Mouse (Mus musculus) bone marrow, adult 2 months (tissue): ENCODE measurements around the gene Larp1. TPM values are rescaled to one million over a fixed set of nuclear protein-coding genes. Genes with fewer than 3 reads are reported as not detected.

Source experiments
- H3K27ac ChIP-seq: fragments of 200-500 bp; 2 replicates; pipeline ENCODE4 v1.5.1; 2012; ENCODE audit warnings: low read depth, mild to moderate bottlenecking, control low read depth, inconsistent platforms, low read length; ENCODE audit not compliant: control insufficient read depth, poor library complexity, insufficient read depth
- H3K4me1 ChIP-seq: fragments of 200-500 bp; 2 replicates; pipeline ENCODE4 v1.6.1; 2011; ENCODE audit warnings: low read length; ENCODE audit not compliant: control insufficient read depth, insufficient read depth
- H3K4me3 ChIP-seq: fragments of 200-500 bp; replicated peaks from 2 replicates; pipeline ENCODE3; 2011; ENCODE audit warnings: mild to moderate bottlenecking, low read depth, low read length, control low read depth; ENCODE audit not compliant: control insufficient read depth
- CTCF ChIP-seq: fragments of 200-500 bp; IDR thresholded peaks from 2 replicates; pipeline ENCODE4 v1.5.1; 2011; ENCODE audit warnings: low read length, control low read depth; ENCODE audit not compliant: control insufficient read depth, insufficient read depth
- POLR2A ChIP-seq: fragments of 200-500 bp; IDR thresholded peaks from 2 replicates; pipeline ENCODE4 v1.6.1; 2011; ENCODE audit warnings: low read depth, mild to moderate bottlenecking, control low read depth, low read length, borderline replicate concordance; ENCODE audit not compliant: control insufficient read depth
- WGBS: fragments of 180-500 bp; shearing (Covaris S2); methylation state at CpG from one replicate; pipeline ENCODE4 v1.1.7; 2018; 5-methylcytosine and 5-hydroxymethylcytosine counted together
- polyA plus RNA-seq: library from polyadenylated mRNA; stranded (reverse); fragments of >200 nt; gene quantifications from 2 replicates; pipeline ENCODE4 v1.2.4, GENCODE M21; 2011; ENCODE audit warnings: low replicate concordance; ENCODE audit not compliant: missing spikeins, insufficient read depth, insufficient read length

The Larp1 gene
- polyA plus RNA-seq, 1 experiment, result 28.2 TPM

DNA sequence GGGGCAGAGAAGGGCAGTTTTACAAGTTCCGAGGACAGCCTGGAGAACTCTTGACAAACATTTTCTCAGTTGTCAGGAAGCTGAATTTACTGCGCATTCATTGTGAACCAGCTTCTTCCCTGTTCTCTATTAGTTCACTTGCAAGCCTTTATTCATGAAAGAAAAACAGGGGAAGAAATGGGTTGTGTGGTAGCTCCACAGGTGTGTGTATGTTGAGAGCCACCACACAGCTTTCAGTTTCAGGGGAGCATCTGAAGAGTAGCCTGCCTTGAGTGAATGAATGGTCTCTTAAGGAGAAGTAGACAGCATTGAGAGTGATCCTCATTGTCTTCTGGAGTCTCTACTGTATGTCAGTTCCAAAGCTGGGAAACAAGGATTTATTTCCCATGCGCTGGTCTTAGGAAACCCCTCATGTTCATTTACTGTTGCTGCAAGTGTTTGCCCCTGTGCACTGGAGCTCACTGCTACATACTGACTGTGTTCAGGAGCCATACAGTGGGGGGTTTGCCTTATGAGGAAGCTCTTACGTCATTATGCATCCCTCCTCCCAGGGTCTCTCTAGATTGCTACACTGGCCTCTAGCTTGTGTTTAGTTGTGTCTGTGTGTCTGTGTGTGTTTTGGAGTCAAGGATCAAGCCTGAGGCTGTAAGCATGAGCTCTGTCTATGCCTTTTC, 98.9 kb downstream of the Larp1 start:
- Histone ChIP-seq H3K4me1 (peaks cover 5% of the 10 kb centered on the region; the same call in 1 of the 2 replicates), H3K4me3 (no peak overlapping the region), H3K27ac (no peak overlapping the region)
- WGBS, result 52% methylated on average over 4 of the region's 4 CpGs
- TF ChIP-seq POLR2A (no peak), CTCF (no peak)

Other genes with a start within 250 kb of the Larp1 start
- 19.9 and 22.5 TPM in 2 replicates for gene Sap30l, start 207.4 kb upstream of the Larp1 start, polyA plus RNA-seq
- not detected in 2 replicates for gene Hand1, start 176.2 kb upstream of the Larp1 start, polyA plus RNA-seq
- gene Gm12248, start 84.1 kb downstream of the Larp1 start, polyA plus RNA-seq, result not detected in 2 replicates
- gene Cnot8, start 95.1 kb downstream of the Larp1 start, polyA plus RNA-seq, result 23.3 and 34.5 TPM in 2 replicates
- gene Gemin5, start 159.5 kb downstream of the Larp1 start, polyA plus RNA-seq, result 4.7 and 9.0 TPM in 2 replicates
- gene Mrpl22, start 162.6 kb downstream of the Larp1 start, polyA plus RNA-seq, result 22.8 and 28.3 TPM in 2 replicates
- gene Igtp, start 190.5 kb downstream of the Larp1 start, polyA plus RNA-seq, result 28.7 and 39.5 TPM in 2 replicates
- 5.2 and 7.0 TPM in 2 replicates for gene Irgm2, start 190.6 kb downstream of the Larp1 start, polyA plus RNA-seq